Mouse (Mus musculus) lung, embryonic 16.5 days (tissue): ENCODE results near the gene Prr7. TPM values are rescaled to one million over a fixed set of nuclear protein-coding genes. Genes with fewer than 3 reads are reported as not detected.

Experiments used
- ATAC-seq: fragments of 200-750 bp; cut with Nextera tagmentation; 2 replicates; pipeline ENCODE4 v1.8.0; 2017; ENCODE audit warnings: low read depth, mild to moderate bottlenecking, moderate library complexity
- H3K27ac ChIP-seq: fragments of 300-500 bp; sonication (generic); 2 replicates; pipeline ENCODE4 v1.5.1; 2014; ENCODE audit warnings: mild to moderate bottlenecking, control low read depth, low read length
- H3K27me3 ChIP-seq: fragments of 300-500 bp; sonication (generic); 2 replicates; pipeline ENCODE4 v1.6.1; 2014; ENCODE audit warnings: low read depth, low read length, mixed read lengths; ENCODE audit not compliant: control insufficient read depth, insufficient read depth
- H3K36me3 ChIP-seq: fragments of 300-500 bp; sonication (generic); 2 replicates; pipeline ENCODE4 v1.6.1; 2014; ENCODE audit warnings: low read length; ENCODE audit not compliant: control insufficient read depth, insufficient read depth
- H3K4me1 ChIP-seq: fragments of 300-500 bp; sonication (generic); replicated peaks from 2 replicates; pipeline ENCODE4 v1.6.1; 2014; ENCODE audit warnings: low read length, mixed read lengths; ENCODE audit not compliant: control insufficient read depth, insufficient read depth
- H3K4me2 ChIP-seq: fragments of 300-500 bp; sonication (generic); 2 replicates; pipeline ENCODE4 v1.6.1; 2014; ENCODE audit warnings: low read depth, low read length, control low read depth
- H3K4me3 ChIP-seq: fragments of 300-500 bp; sonication (generic); 2 replicates; pipeline ENCODE4 v1.5.1; 2014; ENCODE audit warnings: mild to moderate bottlenecking, low read length, control low read depth
- H3K9ac ChIP-seq: fragments of 300-500 bp; sonication (generic); 2 replicates; pipeline ENCODE4 v1.6.1; 2014; ENCODE audit warnings: low read length, control low read depth
- H3K9me3 ChIP-seq: fragments of 300-500 bp; sonication (generic); 2 replicates; pipeline ENCODE4 v1.6.1; 2016; ENCODE audit warnings: low read length; ENCODE audit not compliant: control insufficient read depth
- WGBS: fragments of 180-500 bp; shearing (Covaris S2); extraction: QIAGEN DNeasy Blood & Tissue Kit; methylation state at CpG from one replicate; pipeline ENCODE4 v1.1.7; 2014; 5-methylcytosine and 5-hydroxymethylcytosine counted together
- polyA plus RNA-seq: library from polyadenylated mRNA; unstranded; fragments of >200 nt; fragmentation: Nextera tagmentation; extraction: Ambion mirVana; gene quantifications from 2 replicates; pipeline ENCODE4 v1.2.1, GENCODE M21; 2015

Prr7 gene
- polyA plus RNA-seq, 1 experiment from 2014 or later = 0.46 TPM

DNA sequence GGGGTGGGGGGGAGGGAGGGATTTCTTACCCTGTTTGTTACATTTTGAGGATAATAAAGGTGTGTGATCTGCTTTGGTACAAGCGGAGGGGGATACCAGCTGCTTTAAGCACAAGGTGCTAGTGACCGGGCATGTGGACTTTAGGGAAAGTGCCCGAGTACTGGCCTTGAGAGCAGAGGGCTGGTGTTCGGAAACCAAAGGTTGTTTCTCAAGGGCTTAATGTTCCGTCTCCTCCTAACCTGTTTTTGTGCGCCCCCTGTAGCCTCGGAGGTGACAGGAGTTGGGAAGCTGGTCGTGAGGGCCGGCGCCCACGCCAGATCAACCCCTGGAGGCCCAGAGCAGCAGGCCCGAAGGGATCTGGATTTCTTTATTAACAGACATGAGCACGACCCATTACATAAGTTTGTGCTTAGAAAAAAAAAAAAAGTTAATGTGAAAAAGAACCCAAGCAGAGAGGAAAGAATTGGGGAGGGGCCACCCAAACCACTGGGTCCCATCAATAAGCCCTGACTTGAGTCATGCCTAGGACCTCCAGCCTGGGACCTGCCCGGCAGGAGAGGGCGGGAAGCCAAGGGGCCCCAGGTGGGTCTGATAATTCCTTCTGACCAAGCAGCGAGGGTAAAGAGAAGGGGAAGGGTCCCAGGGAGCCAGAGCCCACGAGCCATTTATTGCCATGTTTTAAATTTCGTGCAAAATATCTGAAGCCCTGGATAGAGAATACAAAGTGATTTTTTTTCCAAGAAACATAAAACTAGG lies 9.2 kb downstream of the Prr7 start:
- peak overlapping the region; percentile 97 for H3K4me2 ChIP-seq
- peak overlapping the region; percentile 59 for H3K4me3 ChIP-seq
- no peak for ATAC-seq
- H3K4me1 ChIP-seq = peaks cover 8% of the 10 kb centered on the region
- H3K9me3 ChIP-seq = no peaks in the 10 kb centered on the region
- peaks cover 3% of the 10 kb centered on the region; the same call in 1 of the 2 replicates for H3K27me3 ChIP-seq
- H3K9ac ChIP-seq = peak overlapping the region; percentile 63
- 34% methylated on average over 18 of the region's 18 CpGs for WGBS
- no peak overlapping the region for H3K27ac ChIP-seq
- H3K36me3 ChIP-seq = peaks cover 10% of the 10 kb centered on the region

DNA sequence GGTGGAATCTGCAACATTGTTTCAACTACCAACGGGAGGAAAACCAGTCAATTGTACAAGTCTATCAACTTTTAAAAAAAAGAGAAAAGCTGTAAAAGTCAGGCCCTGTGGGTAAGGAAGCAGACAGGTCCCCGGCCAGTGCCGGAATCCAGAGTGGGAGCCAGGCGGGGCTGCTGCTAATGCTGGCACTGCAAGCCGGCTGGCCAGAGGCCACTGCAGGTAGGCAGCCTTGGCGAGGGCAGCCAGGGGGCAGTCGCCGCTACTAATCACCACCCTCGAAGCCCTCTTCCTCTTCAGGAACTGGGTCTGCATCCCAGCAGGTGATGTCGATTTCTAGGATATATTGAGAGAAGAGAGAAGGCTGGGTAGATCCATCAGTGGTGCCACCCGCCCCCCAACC lies 9.9 kb downstream of the Prr7 start:
- no peaks in the 10 kb centered on the region for H3K9me3 ChIP-seq
- H3K27me3 ChIP-seq = peaks cover 3% of the 10 kb centered on the region; the same call in 1 of the 2 replicates
- H3K9ac ChIP-seq = no peak overlapping the region
- 73% methylated on average over 11 of the region's 11 CpGs for WGBS
- peaks cover 8% of the 10 kb centered on the region for H3K4me1 ChIP-seq
- no peak overlapping the region for H3K27ac ChIP-seq
- no peak for ATAC-seq
- H3K4me3 ChIP-seq = no peak overlapping the region
- no peak overlapping the region for H3K4me2 ChIP-seq
- H3K36me3 ChIP-seq = peaks cover 10% of the 10 kb centered on the region

DNA sequence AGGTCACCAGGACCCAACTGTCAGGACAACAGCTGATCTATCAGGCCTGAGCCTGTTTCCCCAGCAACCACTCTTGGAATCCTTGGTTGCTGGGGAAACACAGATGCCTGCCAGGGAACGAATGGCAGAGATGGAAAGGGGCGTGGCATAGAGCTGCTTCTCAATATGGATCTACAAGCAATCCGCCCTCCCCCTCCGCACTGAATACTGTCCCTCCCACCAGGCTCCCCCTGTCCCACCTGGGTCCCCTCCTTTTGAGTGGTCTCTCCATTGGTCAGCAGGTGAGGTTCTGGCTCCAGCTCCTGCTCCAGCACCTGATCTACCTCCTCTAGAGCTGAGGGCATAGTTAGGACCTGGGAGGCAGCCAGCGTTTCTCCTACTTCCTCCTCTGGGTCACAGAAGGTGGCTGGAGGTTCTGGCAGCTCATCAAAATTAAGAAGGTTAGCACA lies 10.6 kb downstream of the Prr7 start:
- no peak overlapping the region for H3K4me3 ChIP-seq
- 51% methylated on average over 5 of the region's 5 CpGs for WGBS
- peaks cover 10% of the 10 kb centered on the region for H3K36me3 ChIP-seq
- no peak for ATAC-seq
- H3K27me3 ChIP-seq = peaks cover 3% of the 10 kb centered on the region; the same call in 1 of the 2 replicates
- H3K9ac ChIP-seq = no peak overlapping the region
- no peak overlapping the region for H3K4me2 ChIP-seq
- no peak overlapping the region for H3K27ac ChIP-seq
- H3K9me3 ChIP-seq = no peaks in the 10 kb centered on the region
- peaks cover 8% of the 10 kb centered on the region for H3K4me1 ChIP-seq

DNA sequence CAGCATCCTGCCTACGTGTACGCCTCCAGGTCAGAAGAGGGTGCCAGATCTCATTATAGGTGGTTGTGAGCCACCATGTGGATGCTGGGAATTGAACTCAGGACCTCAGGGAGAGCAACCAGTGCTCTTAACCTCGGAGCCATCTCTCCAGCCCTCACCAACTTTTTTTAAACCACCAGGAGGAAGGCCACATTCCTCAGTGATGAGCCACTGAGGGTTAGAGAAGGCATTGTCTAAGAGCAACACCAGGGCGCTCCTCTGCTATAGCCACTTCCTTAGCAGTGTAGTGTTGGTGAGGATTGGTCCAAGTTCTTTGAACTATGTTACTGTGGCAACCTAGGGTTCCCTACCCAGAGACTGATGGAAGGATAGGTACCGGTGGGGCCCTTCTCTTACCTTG lies 11.7 kb downstream of the Prr7 start:
- no peak overlapping the region for H3K27ac ChIP-seq
- peaks cover 18% of the 10 kb centered on the region for H3K36me3 ChIP-seq
- H3K9me3 ChIP-seq = no peaks in the 10 kb centered on the region
- no peak overlapping the region for H3K4me3 ChIP-seq
- H3K27me3 ChIP-seq = no peaks in the 10 kb centered on the region; the same call in 1 of the 2 replicates
- no peak overlapping the region for H3K9ac ChIP-seq
- no peak overlapping the region for H3K4me2 ChIP-seq
- no peak for ATAC-seq
- WGBS = 81% methylated on average over 5 of the region's 5 CpGs
- peaks cover 8% of the 10 kb centered on the region for H3K4me1 ChIP-seq

DNA sequence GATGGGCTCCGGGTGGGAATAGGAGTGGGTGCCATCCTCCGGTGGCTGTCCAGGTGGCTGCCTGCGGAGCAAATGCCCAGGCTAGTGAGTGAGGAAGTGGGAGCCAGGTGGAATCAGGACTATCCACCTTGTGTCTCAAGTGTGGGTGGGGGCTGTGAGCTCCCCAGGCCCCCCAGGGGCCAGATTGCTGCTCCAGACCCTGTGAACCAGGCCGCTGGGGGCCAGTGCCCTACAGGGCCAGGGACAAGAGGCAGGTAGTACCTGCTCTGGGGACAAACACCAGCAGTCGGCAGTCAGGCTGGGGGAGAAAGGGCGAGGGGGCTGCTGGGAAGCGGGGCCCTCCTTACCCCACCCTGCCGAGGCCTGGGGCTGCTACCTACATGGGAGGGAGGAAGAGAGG lies 12.2 kb downstream of the Prr7 start:
- H3K4me1 ChIP-seq = peaks cover 8% of the 10 kb centered on the region
- H3K4me2 ChIP-seq = no peak overlapping the region
- H3K9me3 ChIP-seq = no peaks in the 10 kb centered on the region
- H3K36me3 ChIP-seq = peaks cover 23% of the 10 kb centered on the region
- no peak overlapping the region for H3K4me3 ChIP-seq
- ATAC-seq = no peak
- no peaks in the 10 kb centered on the region; the same call in 1 of the 2 replicates for H3K27me3 ChIP-seq
- WGBS = 92% methylated on average over 8 of the region's 8 CpGs
- H3K27ac ChIP-seq = no peak overlapping the region
- H3K9ac ChIP-seq = no peak overlapping the region

DNA sequence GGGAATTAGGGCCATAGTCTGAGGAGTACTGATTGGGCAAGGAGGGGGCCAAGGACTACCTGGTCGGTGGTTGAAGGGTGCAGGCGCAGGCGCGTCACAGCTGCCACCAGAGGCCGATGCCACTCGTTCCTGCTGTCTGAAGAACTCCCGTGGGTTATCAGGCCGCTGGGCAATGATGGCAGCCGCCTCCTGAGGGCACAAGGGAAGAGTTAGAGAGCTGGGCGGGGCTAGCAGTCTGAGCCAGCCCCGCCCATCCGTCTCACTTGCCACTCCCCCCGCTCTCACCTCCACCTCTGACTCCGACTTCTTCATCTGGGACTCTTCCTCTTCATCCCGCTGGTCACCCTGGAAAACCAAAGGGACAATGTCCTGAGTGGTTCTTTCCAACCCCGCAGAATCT lies 13.4 kb downstream of the Prr7 start:
- WGBS = 66% methylated on average over 16 of the region's 16 CpGs

DNA sequence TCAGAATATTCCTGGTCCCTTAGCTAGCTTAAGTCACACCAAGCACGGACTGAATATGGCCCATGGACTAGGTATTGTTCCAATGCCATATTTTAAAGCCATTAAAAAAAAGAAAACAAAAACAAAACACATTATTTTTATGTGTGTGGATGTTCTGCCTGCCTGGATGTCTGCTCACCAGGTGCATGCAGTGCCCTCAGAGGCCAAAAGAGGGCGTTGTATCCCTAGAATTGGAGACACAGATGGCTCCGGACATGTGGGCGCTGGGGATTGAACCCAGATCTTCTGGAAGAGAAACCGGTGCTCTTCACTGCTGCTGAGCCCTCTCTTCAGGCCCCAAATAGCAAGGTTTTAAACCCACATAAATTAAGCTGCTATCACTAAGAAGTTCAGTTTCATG lies 14.0 kb downstream of the Prr7 start:
- Histone ChIP-seq H3K4me2 (no peak overlapping the region), H3K27ac (no peak overlapping the region), H3K27me3 (no peaks in the 10 kb centered on the region; the same call in 1 of the 2 replicates), H3K36me3 (peaks cover 32% of the 10 kb centered on the region), H3K9ac (no peak overlapping the region), H3K4me3 (no peak overlapping the region), H3K9me3 (no peaks in the 10 kb centered on the region), H3K4me1 (peaks cover 6% of the 10 kb centered on the region; the same call in 1 of the 2 replicates)
- 52% methylated on average over 5 of the region's 5 CpGs for WGBS
- no peak for ATAC-seq

More for the DNA sequence above, 13.4 kb downstream of the Prr7 start:
- Histone ChIP-seq H3K27ac (no peak overlapping the region), H3K9me3 (no peaks in the 10 kb centered on the region), H3K9ac (no peak overlapping the region), H3K4me3 (no peak overlapping the region), H3K36me3 (peaks cover 32% of the 10 kb centered on the region), H3K4me2 (no peak overlapping the region), H3K4me1 (peaks cover 4% of the 10 kb centered on the region; the same call in 1 of the 2 replicates), H3K27me3 (no peaks in the 10 kb centered on the region; the same call in 1 of the 2 replicates)
- ATAC-seq = no peak

DNA sequence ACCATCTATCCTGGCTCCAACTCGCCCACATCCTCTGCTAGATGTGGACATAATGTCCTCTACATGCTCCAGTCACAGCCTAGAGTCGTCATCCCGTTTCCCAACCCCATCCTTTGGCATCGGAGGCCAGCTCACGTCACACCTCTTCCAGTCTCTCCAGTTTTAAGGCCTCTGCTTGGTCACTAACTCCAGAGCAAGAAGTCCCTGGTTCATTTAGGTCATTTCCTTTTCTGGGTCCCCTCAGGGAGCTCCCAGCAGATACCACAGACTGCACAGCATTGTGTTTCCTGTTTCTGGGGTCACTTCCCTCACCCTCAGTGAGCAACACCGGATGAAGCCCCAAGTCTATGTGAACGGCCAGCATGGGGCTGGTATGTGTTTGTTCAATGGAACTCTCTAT lies 14.9 kb downstream of the Prr7 start:
- Histone ChIP-seq H3K9me3 (no peaks in the 10 kb centered on the region), H3K9ac (no peak overlapping the region), H3K4me2 (no peak overlapping the region), H3K4me1 (peaks cover 13% of the 10 kb centered on the region), H3K27ac (no peak overlapping the region), H3K27me3 (no peaks in the 10 kb centered on the region; the same call in 1 of the 2 replicates), H3K36me3 (peaks cover 32% of the 10 kb centered on the region), H3K4me3 (no peak overlapping the region)
- 68% methylated on average over 7 of the region's 7 CpGs for WGBS
- no peak for ATAC-seq

DNA sequence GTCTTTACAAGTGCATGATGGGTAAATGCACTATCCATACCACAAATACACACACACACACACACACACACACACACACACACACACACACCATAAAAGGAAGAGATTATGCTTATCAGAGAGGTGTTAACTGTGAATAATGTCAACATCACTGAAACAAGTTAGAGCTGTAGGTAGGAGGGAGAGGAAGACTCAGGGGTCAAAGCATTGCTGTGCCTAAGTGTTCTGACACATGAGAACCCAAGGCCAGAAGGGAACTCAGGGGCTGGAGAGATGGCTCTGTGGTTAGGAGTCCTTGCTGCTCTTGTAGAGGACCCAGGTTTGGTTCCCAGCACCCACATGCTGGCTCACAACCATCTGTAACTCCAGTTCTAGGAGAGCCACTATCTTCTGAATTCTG lies 15.9 kb downstream of the Prr7 start:
- no peak for ATAC-seq
- peaks cover 20% of the 10 kb centered on the region for H3K4me1 ChIP-seq
- H3K9me3 ChIP-seq = no peaks in the 10 kb centered on the region
- no peak overlapping the region for H3K4me2 ChIP-seq
- H3K36me3 ChIP-seq = peaks cover 32% of the 10 kb centered on the region
- H3K27ac ChIP-seq = no peak overlapping the region
- no peak overlapping the region for H3K9ac ChIP-seq
- no peaks in the 10 kb centered on the region; the same call in 1 of the 2 replicates for H3K27me3 ChIP-seq
- H3K4me3 ChIP-seq = no peak overlapping the region
